Mouse (Mus musculus) limb, embryonic 10.5 days (tissue): Measurements from ENCODE around the gene Olfr92. TPM values are rescaled to one million over a fixed set of nuclear protein-coding genes. Genes with fewer than 3 reads are reported as not detected.

Source experiments
- polyA plus RNA-seq: library from polyadenylated mRNA; unstranded; fragments of >200 nt; fragmentation: Nextera tagmentation; extraction: Ambion mirVana; gene quantifications from 2 replicates; pipeline ENCODE4 v1.2.1, GENCODE M21; 2016

The Olfr92 gene
- polyA plus RNA-seq, 1 experiment from 2014 or later: not detected

Other genes starting within 250 kb of the Olfr92 start
- not detected in 2 replicates for gene Trim40, start 230.0 kb downstream of the Olfr92 start, polyA plus RNA-seq
- gene Trim31, start 222.0 kb downstream of the Olfr92 start, polyA plus RNA-seq: not detected in 2 replicates
- gene Rnf39, start 177.2 kb downstream of the Olfr92 start, polyA plus RNA-seq: 0.13 and 0.45 TPM in 2 replicates
- 152 and 174 TPM in 2 replicates for gene Ppp1r11, start 168.3 kb downstream of the Olfr92 start, polyA plus RNA-seq
- 107 and 114 TPM in 2 replicates for gene Znrd1, start 161.5 kb downstream of the Olfr92 start, polyA plus RNA-seq
- gene Znrd1as, start 161.5 kb downstream of the Olfr92 start, polyA plus RNA-seq: 8.9 and 9.5 TPM in 2 replicates
- gene 2410137M14Rik, start 138.9 kb downstream of the Olfr92 start, polyA plus RNA-seq: not detected in 2 replicates
- 0.55 and 1.2 TPM in 2 replicates for gene H2-M5, start 130.6 kb downstream of the Olfr92 start, polyA plus RNA-seq
- 69.9 and 92.6 TPM in 2 replicates for gene Zfp57, start 118.9 kb downstream of the Olfr92 start, polyA plus RNA-seq
- gene Mog, start 96.7 kb downstream of the Olfr92 start, polyA plus RNA-seq: 0.08 and 0.20 TPM in 2 replicates
- gene Gabbr1, start 74.1 kb downstream of the Olfr92 start, polyA plus RNA-seq: 6.6 and 9.0 TPM in 2 replicates
- gene Olfr90, start 31.6 kb downstream of the Olfr92 start, polyA plus RNA-seq: 0.06 TPM in 1 of 2 replicates, not detected in the other
- gene Olfr91, start 21.8 kb downstream of the Olfr92 start, polyA plus RNA-seq: 0.05 TPM in 1 of 2 replicates, not detected in the other
- gene Olfr93, start 41.4 kb upstream of the Olfr92 start, polyA plus RNA-seq: not detected in 2 replicates
- gene Ubd, start 73.8 kb upstream of the Olfr92 start, polyA plus RNA-seq: not detected in 2 replicates
- gene Olfr94, start 80.9 kb upstream of the Olfr92 start, polyA plus RNA-seq: not detected in 2 replicates
- not detected in 2 replicates for gene Olfr95, start 93.0 kb upstream of the Olfr92 start, polyA plus RNA-seq
- not detected in 2 replicates for gene Olfr96, start 100.1 kb upstream of the Olfr92 start, polyA plus RNA-seq
- gene Olfr97, start 117.2 kb upstream of the Olfr92 start, polyA plus RNA-seq: not detected in 2 replicates
- gene Olfr98, start 143.7 kb upstream of the Olfr92 start, polyA plus RNA-seq: not detected in 2 replicates
- gene H2-M3, start 150.1 kb upstream of the Olfr92 start, polyA plus RNA-seq: 0.64 and 0.74 TPM in 2 replicates
- gene Olfr99, start 163.4 kb upstream of the Olfr92 start, polyA plus RNA-seq: not detected in 2 replicates
- gene Olfr101, start 184.2 kb upstream of the Olfr92 start, polyA plus RNA-seq: not detected in 2 replicates
- gene Olfr102, start 197.0 kb upstream of the Olfr92 start, polyA plus RNA-seq: not detected in 2 replicates
- gene Olfr103, start 219.6 kb upstream of the Olfr92 start, polyA plus RNA-seq: not detected in 2 replicates
- gene Olfr104-ps, start 239.5 kb upstream of the Olfr92 start, polyA plus RNA-seq: not detected in 2 replicates